Mouse (Mus musculus) kidney, postnatal 10 days (tissue): ENCODE results near the gene Nat8f3.
A peak's percentile ranks its signal among the peaks of the same experiment; 100 is the strongest.
"Not testable (repeated sequence)": the region's sequence is repeated elsewhere in the genome, so short reads cannot be mapped to it uniquely, and the experiment has no call there.

Experiments used
- DNase-seq: peaks from one replicate; pipeline ENCODE4 v3.0.0; 2021; ENCODE audit warnings: mixed read lengths

Nat8f3 gene

GRCm38 (mm10) chr6:85765532-85765931 lies at the start of gene Nat8f3:
TSS of gene Nat8f3 (minus strand) at chr6:85765754.
- peak; percentile 50 for DNase-seq

GRCm38 (mm10) chr6:85813339-85813738 lies 47.8 kb upstream of the Nat8f3 start:
- no peak for DNase-seq

- DNase-seq: peak; percentile 16
These were observed 45.5 kb upstream of the Nat8f3 start for GRCm38 (mm10) chr6:85810942-85811537.

- not testable (repeated sequence) for DNase-seq
These were observed 45.0 kb upstream of the Nat8f3 start for GRCm38 (mm10) chr6:85810514-85810913.

GRCm38 (mm10) chr6:85809784-85810183 lies 44.2 kb upstream of the Nat8f3 start:
- DNase-seq: not testable (repeated sequence)

- not testable (repeated sequence) for DNase-seq
These were observed 37.6 kb upstream of the Nat8f3 start for GRCm38 (mm10) chr6:85803180-85803579.

GRCm38 (mm10) chr6:85763127-85764070 lies 2.2 kb downstream of the Nat8f3 start:
- DNase-seq: not testable (repeated sequence)

- DNase-seq: not testable (repeated sequence)
These were observed 2.9 kb downstream of the Nat8f3 start for GRCm38 (mm10) chr6:85762678-85763077.

- DNase-seq: not testable (repeated sequence)
These were observed 9.8 kb downstream of the Nat8f3 start for GRCm38 (mm10) chr6:85755705-85756249.

GRCm38 (mm10) chr6:85713105-85713504 lies 52.4 kb downstream of the Nat8f3 start, which contains the start of gene Nat8f7:
TSS of gene Nat8f7 (minus strand) at chr6:85713205.
- not testable (repeated sequence) for DNase-seq

GRCm38 (mm10) chr6:85709607-85710006 lies 55.9 kb downstream of the Nat8f3 start:
- DNase-seq: not testable (repeated sequence)

GRCm38 (mm10) chr6:85709206-85709605 lies 56.3 kb downstream of the Nat8f3 start:
- DNase-seq: not testable (repeated sequence)

- peak; percentile 15 for DNase-seq
These were observed 63.6 kb downstream of the Nat8f3 start for GRCm38 (mm10) chr6:85701943-85702342.
